Mouse (Mus musculus): ENCODE measurements around the gene Sec24c.
A peak's percentile ranks its signal among the peaks of the same experiment; 100 is the strongest.

The Sec24c gene

GRCm38 (mm10) chr14:20735892-20736390 is 61.8 kb downstream of the Sec24c start:
- no peak for DNase-seq

- DNase-seq, result peak; percentile 73 to 84
These were observed 63.2 kb downstream of the Sec24c start for GRCm38 (mm10) chr14:20737306-20737705.

GRCm38 (mm10) chr14:20738511-20738910 is 64.4 kb downstream of the Sec24c start:
- no peak for DNase-seq

- DNase-seq, result peak in 1 of 2 experiments; percentile 28
These were observed 67.2 kb downstream of the Sec24c start for GRCm38 (mm10) chr14:20741301-20741700.

- peak; percentile 42 to 73 for DNase-seq
These were observed 69.5 kb downstream of the Sec24c start for GRCm38 (mm10) chr14:20743614-20744013.
